Mouse (Mus musculus) lung, postnatal 0 days (tissue): ENCODE results near the gene Mgat4b.

Source experiments
- CTCF ChIP-seq: IDR thresholded peaks from 2 replicates; pipeline ENCODE4 v1.5.1; 2016; ENCODE audit warnings: antibody characterized with exemption, mild to moderate bottlenecking
- EP300 ChIP-seq: IDR thresholded peaks from 2 replicates; pipeline ENCODE4 v1.6.1; 2016; ENCODE audit warnings: antibody characterized with exemption, mild to moderate bottlenecking, control low read depth

DNA sequence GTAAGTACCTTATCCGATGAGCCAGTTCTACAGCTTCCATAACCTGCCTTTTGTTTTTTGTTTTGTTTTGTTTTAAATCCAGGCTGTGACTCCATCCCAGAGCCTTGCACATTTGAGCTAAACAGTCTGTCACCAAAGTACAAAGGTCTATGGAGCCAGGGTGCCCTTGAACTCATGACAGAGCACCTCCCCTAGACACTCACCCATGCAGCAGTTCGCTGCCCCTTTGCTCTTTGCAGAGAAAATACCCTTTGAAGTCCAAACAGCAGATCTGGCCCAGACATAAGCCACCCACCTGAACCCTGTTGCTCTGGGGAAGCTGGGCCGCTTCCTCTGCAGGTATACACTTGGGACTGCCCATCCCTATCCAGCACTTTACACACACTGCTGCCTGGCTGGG lies 9.1 kb upstream of the Mgat4b start:
- TF ChIP-seq CTCF: no peak
- no peak for TF ChIP-seq EP300
